Mouse (Mus musculus): Measurements from ENCODE around the gene Rimbp3.

Gene Rimbp3

DNA sequence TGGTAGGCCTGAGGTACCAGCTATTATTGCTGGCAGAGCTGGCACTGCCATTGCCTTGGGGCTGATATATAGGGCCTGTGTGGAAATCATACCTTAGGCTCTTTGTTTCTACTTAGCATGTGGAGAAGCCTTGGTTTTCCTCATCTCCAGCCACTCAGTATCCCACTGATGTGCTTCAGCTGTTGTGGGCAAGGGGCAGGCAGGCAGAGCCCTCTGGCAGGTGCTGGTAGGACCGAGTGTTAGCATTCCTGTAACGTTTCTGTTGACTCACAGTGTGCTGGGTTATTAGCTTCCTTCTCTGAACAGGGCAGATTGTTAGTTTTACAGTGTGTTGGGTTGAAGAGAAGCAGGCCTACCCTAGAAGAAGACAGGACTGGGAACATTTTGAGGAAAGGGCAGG lies 46.9 kb downstream of the Rimbp3 start:
- DNase-seq (ENCODE audit: low spot score in 2 of 2) = no peak

DNA sequence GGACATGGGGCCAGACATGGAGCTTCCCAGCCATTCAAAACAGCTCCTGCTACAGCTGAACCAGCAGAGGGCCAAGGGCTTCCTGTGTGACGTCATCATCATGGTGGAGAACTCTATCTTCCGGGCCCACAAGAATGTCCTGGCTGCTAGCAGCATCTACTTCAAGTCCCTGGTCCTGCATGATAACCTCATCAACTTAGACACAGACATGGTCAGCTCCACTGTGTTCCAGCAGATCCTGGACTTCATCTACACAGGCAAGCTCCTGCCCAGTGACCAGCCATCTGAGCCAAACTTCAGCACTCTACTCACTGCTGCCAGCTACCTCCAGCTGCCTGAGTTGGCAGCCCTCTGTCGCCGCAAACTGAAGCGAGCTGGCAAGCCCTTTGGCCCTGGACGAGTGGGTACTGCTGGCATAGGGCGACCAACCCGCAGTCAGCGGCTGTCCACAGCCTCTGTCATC lies 49.0 kb downstream of the Rimbp3 start:
- DNase-seq (ENCODE audit: low spot score in 2 of 2) = peak in 1 of 2 experiments; percentile 28

DNA sequence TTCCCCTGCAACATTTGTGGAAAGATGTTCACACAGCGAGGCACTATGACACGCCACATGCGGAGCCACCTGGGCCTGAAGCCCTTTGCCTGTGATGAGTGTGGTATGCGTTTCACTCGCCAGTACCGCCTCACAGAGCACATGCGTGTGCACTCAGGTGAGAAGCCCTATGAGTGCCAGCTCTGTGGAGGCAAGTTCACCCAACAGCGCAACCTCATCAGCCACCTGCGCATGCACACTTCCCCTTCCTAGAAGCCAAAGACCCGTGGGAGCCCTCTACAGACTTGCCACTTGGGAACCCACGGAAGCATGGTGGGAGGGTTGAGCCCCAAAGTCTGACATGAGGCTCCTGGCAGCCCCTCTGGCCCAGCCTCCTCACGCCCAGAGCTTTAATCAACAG lies 50.5 kb downstream of the Rimbp3 start:
- no peak for DNase-seq (ENCODE audit: low spot score in 2 of 2)

DNA sequence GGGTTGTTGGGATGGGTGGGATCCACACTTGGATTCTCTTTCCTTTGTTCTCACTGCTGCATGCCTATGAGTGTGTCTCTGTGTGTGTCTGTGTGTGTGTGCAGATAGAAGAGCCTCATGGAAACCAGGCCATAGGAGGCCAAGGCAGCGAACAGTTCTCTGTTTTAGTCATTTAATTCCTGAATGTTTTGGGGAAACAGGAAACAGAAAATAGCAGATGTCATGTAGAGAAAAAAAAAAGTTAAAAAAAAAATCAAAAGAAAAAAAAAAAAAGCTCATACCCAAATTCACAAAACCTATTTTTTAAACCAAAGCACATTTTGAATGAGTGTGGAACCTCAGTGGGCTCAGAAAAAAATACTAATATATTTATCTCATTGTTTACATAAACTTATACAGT lies 52.9 kb downstream of the Rimbp3 start:
- DNase-seq (ENCODE audit: low spot score in 2 of 2) = no peak
